In genomic region chr8:105700566-105700965, GRCm38 (mm10) we compare ENCODE assay signal across 8 mouse cellular contexts. TPM values are rescaled to one million over a fixed set of nuclear protein-coding genes. Genes with fewer than 3 reads are reported as not detected.
DNase-seq lines count a peak whose midpoint lies in the region; ATAC-seq and TF ChIP-seq lines count a peak whose summit lies in the region.

No protein-coding gene starts in this region.

- no peaks in the 10 kb centered on the region for H3K9me3 ChIP-seq in embryonic facial prominence, embryonic 11.5 days (replicated peaks; ENCODE audit: control insufficient read depth, low read length)
- H3K9me3 ChIP-seq in hindbrain, embryonic 15.5 days, result no peaks in the 10 kb centered on the region
- no peaks in the 10 kb centered on the region for H3K9me3 ChIP-seq in liver, embryonic 12.5 days (replicated peaks)
- H3K9me3 ChIP-seq in midbrain, postnatal 0 days (ENCODE audit: low read length), result no peaks in the 10 kb centered on the region

- peak overlapping the region; percentile 95 for H3K27ac ChIP-seq in gastrocnemius, adult 2 months
- no peak overlapping the region; the same call in 1 of the 2 replicates for H3K27ac ChIP-seq in embryonic facial prominence, embryonic 11.5 days (replicated peaks; ENCODE audit: low read depth, low read length)
- H3K27ac ChIP-seq in hindbrain, embryonic 15.5 days (replicated peaks), result peak overlapping the region; percentile 91; the same call in 1 of the 2 replicates
- peak overlapping the region; percentile 97 for H3K27ac ChIP-seq in liver, embryonic 12.5 days
- peak overlapping the region; percentile 86 for H3K27ac ChIP-seq in midbrain, postnatal 0 days (ENCODE audit: low read depth, low read length)

- peak overlapping the region; percentile 87 for H3K4me2 ChIP-seq in embryonic facial prominence, embryonic 11.5 days (ENCODE audit: low read depth, low read length)
- peak overlapping the region; percentile 93 for H3K4me2 ChIP-seq in hindbrain, embryonic 15.5 days
- H3K4me2 ChIP-seq in liver, embryonic 12.5 days, result peak overlapping the region; percentile 82
- H3K4me2 ChIP-seq in midbrain, postnatal 0 days (ENCODE audit: low read depth, low read length, poor library complexity, severe bottlenecking), result peak overlapping the region; percentile 96

- peaks cover 3% of the 10 kb centered on the region for H3K36me3 ChIP-seq in embryonic facial prominence, embryonic 11.5 days (replicated peaks; ENCODE audit: control insufficient read depth, insufficient read depth, low read depth, low read length)
- peaks cover 43% of the 10 kb centered on the region for H3K36me3 ChIP-seq in hindbrain, embryonic 15.5 days
- H3K36me3 ChIP-seq in liver, embryonic 12.5 days, result peaks cover 48% of the 10 kb centered on the region
- peaks cover 40% of the 10 kb centered on the region for H3K36me3 ChIP-seq in midbrain, postnatal 0 days (ENCODE audit: insufficient read depth, low read length)

- ATAC-seq in embryonic facial prominence, embryonic 11.5 days (replicated peaks; ENCODE audit: insufficient number of reproducible peaks, low FRiP score, low TSS enrichment, low read depth), result peak; percentile 46
- peak; percentile 54 for ATAC-seq in hindbrain, embryonic 15.5 days (ENCODE audit: low FRiP score, low read depth)
- peak; percentile 57 for ATAC-seq in liver, embryonic 12.5 days
- ATAC-seq in midbrain, postnatal 0 days (ENCODE audit: low FRiP score), result peak; percentile 41

- WGBS in embryonic facial prominence, embryonic 11.5 days, result 0% methylated on average over 21 of the region's 21 CpGs
- under 1% methylated on average over 21 of the region's 21 CpGs for WGBS in hindbrain, embryonic 15.5 days
- under 1% methylated on average over 21 of the region's 21 CpGs for WGBS in liver, embryonic 12.5 days (ENCODE audit: insufficient replicate concordance)
- WGBS in midbrain, postnatal 0 days, result under 1% methylated on average over 21 of the region's 21 CpGs

- peak; percentile 63 for DNase-seq in gastrocnemius, adult 2 months
- DNase-seq in gastrocnemius, adult 18-20 months (ENCODE audit: low spot score), result no peak
- peak; percentile 79 for DNase-seq in CD4-positive, CD25-positive, alpha-beta regulatory T cell, adult 2 months (ENCODE audit: low read depth, low spot score)
- peak; percentile 44 for DNase-seq in embryonic facial prominence, embryonic 11.5 days (ENCODE audit: low spot score)
- DNase-seq in midbrain, postnatal 0 days (ENCODE audit: low spot score), result peak; percentile 36
- DNase-seq in thymus, postnatal 4 days, result peak; percentile 65

- intact Hi-C loops in gastrocnemius, adult 2 months (cut with DNase I), result no loop called here

- H3K4me1 ChIP-seq in embryonic facial prominence, embryonic 11.5 days (ENCODE audit: control insufficient read depth, insufficient read depth, low read length), result peaks cover 8% of the 10 kb centered on the region
- peaks cover 35% of the 10 kb centered on the region for H3K4me1 ChIP-seq in hindbrain, embryonic 15.5 days (replicated peaks)
- H3K4me1 ChIP-seq in liver, embryonic 12.5 days, result peaks cover 42% of the 10 kb centered on the region
- H3K4me1 ChIP-seq in midbrain, postnatal 0 days (ENCODE audit: insufficient read depth, low read length), result peaks cover 11% of the 10 kb centered on the region

- peak overlapping the region; percentile 87 for H3K4me3 ChIP-seq in gastrocnemius, adult 2 months
- H3K4me3 ChIP-seq in embryonic facial prominence, embryonic 11.5 days (ENCODE audit: low read depth, low read length), result peak overlapping the region; percentile 57
- H3K4me3 ChIP-seq in hindbrain, embryonic 15.5 days, result peak overlapping the region; percentile 56
- H3K4me3 ChIP-seq in liver, embryonic 12.5 days, result peak overlapping the region; percentile 78
- H3K4me3 ChIP-seq in midbrain, postnatal 0 days (ENCODE audit: low read depth, low read length), result peak overlapping the region; percentile 67

- no peaks in the 10 kb centered on the region for H3K27me3 ChIP-seq in embryonic facial prominence, embryonic 11.5 days (ENCODE audit: control insufficient read depth, insufficient read depth, low read length)
- H3K27me3 ChIP-seq in hindbrain, embryonic 15.5 days, result no peaks in the 10 kb centered on the region
- peaks cover 1% of the 10 kb centered on the region; the same call in 1 of the 2 replicates for H3K27me3 ChIP-seq in liver, embryonic 12.5 days (replicated peaks)
- no peaks in the 10 kb centered on the region for H3K27me3 ChIP-seq in midbrain, postnatal 0 days (ENCODE audit: insufficient read depth, low read length)

- TF ChIP-seq CTCF in gastrocnemius, adult 2 months (IDR thresholded peaks at IDR 0.05), result no peak
- no peak for TF ChIP-seq CTCF in midbrain, postnatal 0 days (IDR thresholded peaks at IDR 0.05)

- H3K9ac ChIP-seq in embryonic facial prominence, embryonic 11.5 days (replicated peaks; ENCODE audit: low read length), result peak overlapping the region; percentile 56
- H3K9ac ChIP-seq in hindbrain, embryonic 15.5 days, result peak overlapping the region; percentile 70
- H3K9ac ChIP-seq in liver, embryonic 12.5 days, result peak overlapping the region; percentile 77
- H3K9ac ChIP-seq in midbrain, postnatal 0 days (replicated peaks; ENCODE audit: low read length, poor library complexity, severe bottlenecking), result peak overlapping the region; percentile 65

RNA-seq across cellular contexts. Expression of gene Acd, which starts 0.3 kb away (rescaled TPM):
- 1 to 10 TPM; 4.2 to 5.3 TPM for total RNA-seq in gastrocnemius, adult 2 months (2021)
- total RNA-seq in gastrocnemius, adult 18-20 months (2021), result 1 to 10 TPM; 5.0 to 5.4 TPM
- polyA plus RNA-seq in embryonic facial prominence, embryonic 11.5 days (2014; fragmentation: Nextera tagmentation; extraction: Ambion mirVana), result 53.8 and 56.5 TPM in 2 replicates
- 85.1 and 92.6 TPM in 2 replicates for polyA plus RNA-seq in hindbrain, embryonic 15.5 days (2015; fragmentation: Nextera tagmentation; extraction: Ambion mirVana)
- 32.3 and 34.1 TPM in 2 replicates for polyA plus RNA-seq in liver, embryonic 12.5 days (2016; fragmentation: Nextera tagmentation; extraction: Ambion mirVana)
- total RNA-seq in midbrain, postnatal 0 days (2014; rRNA removed), result 20.6 and 32.0 TPM in 2 replicates
- 84.7 and 93.0 TPM in 2 replicates for polyA plus RNA-seq in midbrain, postnatal 0 days (2015; fragmentation: Nextera tagmentation; extraction: Ambion mirVana)

RNA-seq across cellular contexts. Expression of gene Pard6a, which starts 0.4 kb away (rescaled TPM):
- total RNA-seq in gastrocnemius, adult 2 months (2021), result 1 to 10 TPM; 5.0 to 6.0 TPM
- total RNA-seq in gastrocnemius, adult 18-20 months (2021), result 1 to 10 TPM; 5.5 to 6.2 TPM
- 13.2 and 16.3 TPM in 2 replicates for polyA plus RNA-seq in embryonic facial prominence, embryonic 11.5 days (2014; fragmentation: Nextera tagmentation; extraction: Ambion mirVana)
- 55.1 and 57.1 TPM in 2 replicates for polyA plus RNA-seq in hindbrain, embryonic 15.5 days (2015; fragmentation: Nextera tagmentation; extraction: Ambion mirVana)
- polyA plus RNA-seq in liver, embryonic 12.5 days (2016; fragmentation: Nextera tagmentation; extraction: Ambion mirVana), result 9.2 and 10.8 TPM in 2 replicates
- 99.3 and 110 TPM in 2 replicates for total RNA-seq in midbrain, postnatal 0 days (2014; rRNA removed)
- 71.4 and 73.4 TPM in 2 replicates for polyA plus RNA-seq in midbrain, postnatal 0 days (2015; fragmentation: Nextera tagmentation; extraction: Ambion mirVana)

RNA-seq across cellular contexts. Expression of gene 4933405L10Rik, which starts 6.9 kb away (rescaled TPM):
- total RNA-seq in gastrocnemius, adult 2 months (2021), result not detected
- not detected for total RNA-seq in gastrocnemius, adult 18-20 months (2021)
- polyA plus RNA-seq in embryonic facial prominence, embryonic 11.5 days (2014; fragmentation: Nextera tagmentation; extraction: Ambion mirVana), result 0.50 TPM in 1 of 2 replicates, not detected in the other
- polyA plus RNA-seq in hindbrain, embryonic 15.5 days (2015; fragmentation: Nextera tagmentation; extraction: Ambion mirVana), result 0.20 and 0.23 TPM in 2 replicates
- 0.23 TPM in 1 of 2 replicates, not detected in the other for polyA plus RNA-seq in liver, embryonic 12.5 days (2016; fragmentation: Nextera tagmentation; extraction: Ambion mirVana)
- not detected in 2 replicates for total RNA-seq in midbrain, postnatal 0 days (2014; rRNA removed)
- polyA plus RNA-seq in midbrain, postnatal 0 days (2015; fragmentation: Nextera tagmentation; extraction: Ambion mirVana), result 0.44 and 0.50 TPM in 2 replicates

RNA-seq across cellular contexts. Expression of gene Enkd1, which starts 7.4 kb away (rescaled TPM):
- under 1 TPM; 0.47 to 0.69 TPM for total RNA-seq in gastrocnemius, adult 2 months (2021)
- 1 to 10 TPM in 1 of 2 experiments, under 1 TPM in 1; 0.69 to 1.4 TPM for total RNA-seq in gastrocnemius, adult 18-20 months (2021)
- polyA plus RNA-seq in embryonic facial prominence, embryonic 11.5 days (2014; fragmentation: Nextera tagmentation; extraction: Ambion mirVana), result 31.2 and 36.7 TPM in 2 replicates
- polyA plus RNA-seq in hindbrain, embryonic 15.5 days (2015; fragmentation: Nextera tagmentation; extraction: Ambion mirVana), result 15.7 and 16.6 TPM in 2 replicates
- polyA plus RNA-seq in liver, embryonic 12.5 days (2016; fragmentation: Nextera tagmentation; extraction: Ambion mirVana), result 11.2 and 12.4 TPM in 2 replicates
- 9.8 and 11.2 TPM in 2 replicates for total RNA-seq in midbrain, postnatal 0 days (2014; rRNA removed)
- 15.4 and 15.6 TPM in 2 replicates for polyA plus RNA-seq in midbrain, postnatal 0 days (2015; fragmentation: Nextera tagmentation; extraction: Ambion mirVana)

RNA-seq across cellular contexts. Expression of gene Carmil2, which starts 14.5 kb away (rescaled TPM):
- total RNA-seq in gastrocnemius, adult 2 months (2021), result under 1 TPM in 1 of 2 experiments, not detected in 1; 0.17 TPM
- total RNA-seq in gastrocnemius, adult 18-20 months (2021), result under 1 TPM in 1 of 2 experiments, not detected in 1; 0.05 TPM
- 0.88 and 1.8 TPM in 2 replicates for polyA plus RNA-seq in embryonic facial prominence, embryonic 11.5 days (2014; fragmentation: Nextera tagmentation; extraction: Ambion mirVana)
- 23.5 and 28.7 TPM in 2 replicates for polyA plus RNA-seq in hindbrain, embryonic 15.5 days (2015; fragmentation: Nextera tagmentation; extraction: Ambion mirVana)
- 0.86 TPM in 2 replicates for polyA plus RNA-seq in liver, embryonic 12.5 days (2016; fragmentation: Nextera tagmentation; extraction: Ambion mirVana)
- total RNA-seq in midbrain, postnatal 0 days (2014; rRNA removed), result 5.4 and 5.6 TPM in 2 replicates
- polyA plus RNA-seq in midbrain, postnatal 0 days (2015; fragmentation: Nextera tagmentation; extraction: Ambion mirVana), result 35.1 and 36.0 TPM in 2 replicates
